Mouse (Mus musculus) cortical plate, adult 2 months (tissue): ENCODE data around the gene Ak5.

ENCODE experiments used
- CTCF ChIP-seq: fragments of 200-500 bp; IDR thresholded peaks from 2 replicates; pipeline ENCODE4 v1.5.1; 2011; ENCODE audit warnings: mild to moderate bottlenecking, control low read depth, low read length; ENCODE audit not compliant: insufficient read depth; ENCODE audit errors: extremely low read depth
- POLR2A ChIP-seq: fragments of 200-500 bp; IDR thresholded peaks from 2 replicates; pipeline ENCODE4 v1.6.1; 2011; ENCODE audit warnings: mild to moderate bottlenecking, low read length, control low read depth; ENCODE audit not compliant: insufficient read depth; ENCODE audit errors: extremely low read depth

DNA sequence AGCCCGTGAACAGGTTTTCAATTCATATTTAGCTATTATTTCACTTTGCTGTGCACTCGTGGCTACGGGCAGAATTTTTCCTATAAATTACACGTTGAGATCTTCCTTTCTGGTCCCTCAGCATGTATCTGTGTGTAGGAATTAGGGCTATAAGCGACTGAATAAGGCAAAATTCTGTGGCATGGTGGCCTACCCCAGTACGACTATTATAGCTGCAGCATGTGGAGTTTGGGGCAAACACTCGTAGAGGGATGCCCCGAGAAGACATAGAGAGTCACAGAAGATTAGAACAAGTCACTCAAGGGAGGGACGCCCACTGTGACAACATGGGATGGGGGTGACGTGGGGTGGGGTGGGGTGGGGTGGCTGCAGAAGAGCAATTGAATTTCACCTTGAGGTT lies 110.1 kb downstream of the Ak5 start:
- no peak for TF ChIP-seq POLR2A
- no peak for TF ChIP-seq CTCF
